8 mouse cellular contexts compared by ENCODE assay signal in the genomic region with DNA sequence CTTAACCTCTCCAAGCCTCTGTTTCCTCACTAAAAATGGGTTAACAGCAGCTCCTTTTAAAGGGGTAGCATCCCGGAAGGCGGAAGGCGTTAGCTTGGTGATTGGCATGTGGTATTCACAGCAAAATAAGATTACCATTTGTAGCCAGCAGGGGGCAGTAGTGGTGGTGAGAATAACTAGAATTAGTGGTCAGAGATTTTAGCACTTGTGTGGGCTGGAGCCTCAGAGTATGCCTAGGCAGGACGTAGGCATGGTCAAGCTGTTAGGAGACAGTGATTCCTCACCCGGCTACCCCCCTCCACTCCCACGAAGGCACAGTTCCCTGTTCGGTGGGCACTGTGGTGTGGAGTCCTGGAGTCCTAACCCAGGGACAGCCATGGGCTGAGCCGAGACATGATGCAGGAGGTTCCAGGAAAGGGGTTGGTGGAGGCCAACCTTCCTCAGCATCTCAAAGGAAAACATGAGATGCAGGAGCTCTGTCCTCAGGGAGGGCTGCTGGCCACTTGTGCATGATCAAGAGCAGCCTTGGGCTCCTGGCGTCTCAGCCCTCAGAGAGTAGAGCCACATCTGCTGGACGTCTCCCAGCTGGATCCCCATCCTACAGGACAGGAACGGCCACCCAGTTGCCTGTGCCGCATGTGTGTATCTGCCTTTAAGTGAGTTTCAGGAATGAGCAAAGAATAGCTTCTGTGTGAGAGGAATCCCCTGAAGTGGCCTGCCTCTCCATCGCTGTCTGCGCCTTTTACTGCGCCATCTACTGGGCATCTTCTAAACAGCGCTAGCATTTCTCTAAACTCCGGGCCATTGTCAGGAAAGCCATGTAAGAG. TPM values are rescaled to one million over a fixed set of nuclear protein-coding genes. Genes with fewer than 3 reads are reported as not detected.
A peak's percentile ranks its signal among the peaks of the same experiment; 100 is the strongest.
DNase-seq lines count a peak whose midpoint lies in the region; ATAC-seq and TF ChIP-seq lines count a peak whose summit lies in the region.

No protein-coding gene starts in this region.

- H3K4me2 ChIP-seq in forebrain, embryonic 14.5 days (ENCODE audit: low read length) = no peak overlapping the region

- peak; percentile 80 for ATAC-seq in forebrain, embryonic 14.5 days
- ATAC-seq in neutrophil, adult 5-6 weeks (ENCODE audit: extremely low read depth, insufficient number of reproducible peaks, low FRiP score, poor library complexity, severe bottlenecking) = peak; percentile 38; the same call in 1 of the 2 replicates

- no peak for TF ChIP-seq POLR2A in lung, adult 2 months (IDR thresholded peaks at IDR 0.05; ENCODE audit: borderline replicate concordance, extremely low read depth, low read depth, low read length)

- TF ChIP-seq CTCF in lung, adult 2 months (IDR thresholded peaks at IDR 0.05; ENCODE audit: insufficient read depth, low read length) = peak; percentile 83

- no peaks in the 10 kb centered on the region for H3K9me3 ChIP-seq in forebrain, embryonic 14.5 days (replicated peaks; ENCODE audit: control insufficient read depth, low read length)

- H3K9ac ChIP-seq in forebrain, embryonic 14.5 days (ENCODE audit: low read length) = no peak overlapping the region

- H3K27me3 ChIP-seq in forebrain, embryonic 14.5 days (replicated peaks; ENCODE audit: control insufficient read depth, insufficient read depth, low read length) = no peaks in the 10 kb centered on the region

- peaks cover 62% of the 10 kb centered on the region for H3K36me3 ChIP-seq in forebrain, embryonic 14.5 days (ENCODE audit: control insufficient read depth, insufficient read depth, low read length)

- 38% methylated on average over 17 of the region's 17 CpGs for WGBS in forebrain, embryonic 14.5 days
- WGBS in large intestine, adult 2 months = 36% methylated on average over 17 of the region's 17 CpGs
- WGBS in lung, adult 2 months = 35% methylated on average over 17 of the region's 17 CpGs

- 0 out of 2 replicates have a peak overlapping the region, but pooled peaks have one; percentile 39 for H3K27ac ChIP-seq in forebrain, embryonic 14.5 days (ENCODE audit: low read depth, low read length)

- no peak overlapping the region for H3K4me3 ChIP-seq in forebrain, embryonic 14.5 days (ENCODE audit: low read depth, low read length)
- H3K4me3 ChIP-seq in lung, adult 2 months (replicated peaks; ENCODE audit: extremely low read depth, low read depth, low read length) = no peak overlapping the region

- intact Hi-C loops in heart, postnatal 36 days (cut with DNase I) = loop anchor here (1.0 to 2.0 kb wide), 2 partner anchors 89 to 229 kb away; no protein-coding TSS in a partner anchor

- H3K4me1 ChIP-seq in forebrain, embryonic 14.5 days (ENCODE audit: control insufficient read depth, insufficient read depth, low read length) = no peaks in the 10 kb centered on the region
- peaks cover 1% of the 10 kb centered on the region; the same call in 1 of the 2 replicates for H3K4me1 ChIP-seq in lung, adult 2 months (ENCODE audit: control insufficient read depth, insufficient read depth, low read length)

- peak; percentile 66 for DNase-seq in Muller cell, postnatal 12 days (ENCODE audit: inconsistent ontology term)
- peak; percentile 65 for DNase-seq in cerebellum, adult 11-12 months
- DNase-seq in forebrain, embryonic 14.5 days (ENCODE audit: low spot score) = peak; percentile 91
- peak; percentile 62 for DNase-seq in heart, postnatal 36 days
- peak; percentile 35 for DNase-seq in large intestine, adult 2 months (ENCODE audit: low read depth, low spot score)
- peak; percentile 49 for DNase-seq in lung, adult 2 months
- peak; percentile 71 for DNase-seq in thymus, postnatal 0 days (ENCODE audit: low spot score)

RNA-seq across cellular contexts. Expression of a gene that starts 11.6 kb away (rescaled TPM):
- polyA plus RNA-seq in forebrain, embryonic 14.5 days (2014; fragmentation: Nextera tagmentation; extraction: Ambion mirVana) = not detected in 2 replicates
- total RNA-seq in heart, postnatal 36 days (2021) = not detected
- polyA plus RNA-seq in large intestine, adult 2 months (2012; rRNA removed) = 0.02 and 0.03 TPM in 2 replicates
- not detected in 2 replicates for polyA plus RNA-seq in lung, adult 2 months (2012; rRNA removed)
- total RNA-seq in neutrophil, adult 5-6 weeks (2017) = not detected in 2 replicates
- 0.19 and 0.62 TPM in 2 replicates for polyA plus RNA-seq in thymus, postnatal 0 days (2015; fragmentation: Nextera tagmentation; extraction: Ambion mirVana)

Comparison
In these comparisons a context has a peak if more than half of its experiments do, and no peak if none do; other contexts are left out.
1. DNase-seq: peak in every context shown above with its lines; median percentile 91 in forebrain, embryonic 14.5 days; 71 in thymus, postnatal 0 days; 66 in Muller cell, postnatal 12 days; 65 in cerebellum, adult 11-12 months; 62 in heart, postnatal 36 days; 49 in lung, adult 2 months; 35 in large intestine, adult 2 months.